Mouse (Mus musculus): ENCODE measurements at regions not wholly inside any gene's neighbourhood (a gene's known extent, or its start where the extent isn't known, plus 50 kb on each side); places are given as distances from the start of the nearest gene placed in this dataset.
"Not testable (repeated sequence)": the region's sequence is repeated elsewhere in the genome, so short reads cannot be mapped to it uniquely, and the experiment has no call there.

DNA sequence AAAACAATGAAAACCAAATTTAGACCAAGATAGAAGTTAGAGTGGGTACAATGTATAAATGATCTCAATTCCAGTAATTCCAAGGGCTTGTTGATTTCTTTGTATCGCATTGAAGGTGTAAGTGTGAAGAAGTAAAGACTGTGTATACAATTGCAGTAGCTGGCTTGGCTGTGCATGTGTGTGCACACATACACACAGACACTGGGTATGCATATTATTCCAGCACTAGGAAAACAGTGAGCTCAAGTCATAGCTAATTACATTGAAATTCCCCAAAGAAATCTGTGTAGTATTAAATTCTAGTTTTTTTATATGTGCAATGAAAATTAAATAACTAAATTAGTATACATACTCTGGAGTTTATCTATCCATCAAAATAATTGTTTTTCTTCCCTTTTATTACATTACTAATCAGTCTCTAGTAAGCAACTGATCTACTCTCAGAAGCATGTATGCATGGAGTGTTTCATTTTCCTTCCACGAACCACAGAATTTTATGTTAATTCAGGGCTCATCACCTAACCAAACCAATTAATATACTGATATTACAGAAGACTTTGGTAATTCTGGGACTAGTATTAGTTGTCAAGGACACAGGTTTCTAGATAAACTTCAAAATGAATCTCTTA lies 56.5 kb downstream of the Gm8797 start:
- DNase-seq (ENCODE audit: low read depth, low spot score): no peak

DNA sequence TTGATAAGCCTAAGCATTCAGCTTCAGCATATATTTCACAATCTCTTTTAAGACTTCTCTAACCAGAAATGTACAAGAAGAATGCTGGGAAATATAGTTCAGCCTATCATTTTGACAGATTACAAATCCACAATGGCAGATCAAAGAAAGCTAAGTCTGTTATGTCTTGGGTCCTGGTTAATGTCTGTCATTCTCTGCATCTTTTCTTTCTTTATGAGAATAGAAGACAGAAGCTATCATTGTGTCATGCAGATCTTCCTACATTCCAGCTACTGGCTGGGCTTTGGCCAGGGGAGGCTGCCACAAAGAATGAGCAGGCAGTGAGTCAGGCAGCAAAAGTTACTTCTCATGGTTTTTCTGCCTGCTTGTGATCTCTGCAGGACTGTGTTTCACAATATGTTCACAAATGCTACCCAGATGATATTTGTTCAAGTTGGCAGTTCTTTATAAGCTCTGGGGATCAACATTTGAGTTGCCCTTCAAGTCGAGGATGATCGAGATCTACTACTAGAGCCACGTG lies 60.5 kb downstream of the Gm8797 start:
- no peak for DNase-seq (ENCODE audit: low read depth, low spot score)

DNA sequence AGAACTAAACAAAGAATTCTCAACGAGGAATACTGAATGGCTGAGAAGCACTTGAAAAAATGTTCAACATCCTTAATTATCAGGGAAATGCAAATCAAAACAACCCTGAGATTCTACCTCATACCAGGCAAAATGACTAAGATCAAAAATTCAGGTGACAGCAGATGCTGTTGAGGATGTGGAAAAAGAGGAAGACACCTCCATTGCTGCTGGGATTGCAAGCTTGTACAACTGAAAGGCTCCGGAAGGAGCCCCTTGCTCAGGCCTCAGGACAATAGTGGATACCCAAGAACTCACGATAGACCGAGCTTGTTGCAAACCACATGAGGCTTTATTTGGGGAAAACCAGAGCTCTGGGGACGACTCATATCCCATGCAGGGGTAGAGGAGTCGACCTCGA lies 69.6 kb downstream of the Gm8797 start:
- not testable (repeated sequence) for DNase-seq (ENCODE audit: low read depth, low spot score)

DNA sequence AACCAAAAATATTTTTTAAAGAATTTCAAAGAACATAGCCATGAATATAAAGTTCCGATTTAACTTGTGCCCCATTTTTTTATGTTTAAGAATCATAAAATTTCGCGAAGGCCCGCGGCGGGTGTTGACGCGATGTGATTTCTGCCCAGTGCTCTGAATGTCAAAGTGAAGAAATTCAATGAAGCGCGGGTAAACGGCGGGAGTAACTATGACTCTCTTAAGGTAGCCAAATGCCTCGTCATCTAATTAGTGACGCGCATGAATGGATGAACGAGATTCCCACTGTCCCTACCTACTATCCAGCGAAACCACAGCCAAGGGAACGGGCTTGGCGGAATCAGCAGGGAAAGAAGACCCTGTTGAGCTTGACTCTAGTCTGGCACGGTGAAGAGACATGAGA lies 109.6 kb downstream of the Gm8797 start:
- DNase-seq (ENCODE audit: low read depth, low spot score): not testable (repeated sequence)

DNA sequence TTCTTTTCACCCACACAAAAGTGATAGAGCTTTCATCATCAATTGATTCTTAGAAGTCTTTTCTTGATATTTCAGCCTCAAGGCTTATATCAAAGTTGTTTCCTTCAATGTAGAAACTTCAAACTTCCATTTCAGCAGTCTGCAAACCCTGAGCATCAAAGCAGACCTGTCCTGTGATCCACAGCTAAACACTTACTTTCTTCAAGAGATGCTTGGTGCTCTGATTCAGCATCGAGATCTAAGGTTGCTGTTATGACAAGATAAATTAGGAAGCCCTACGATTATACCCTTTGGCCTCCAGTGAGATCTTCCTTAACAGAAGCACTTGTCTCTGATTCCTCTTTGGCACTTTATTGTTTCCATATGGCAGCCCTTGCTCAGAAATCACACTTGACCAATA lies 119.8 kb downstream of the Gm8797 start:
- no peak for DNase-seq (ENCODE audit: low read depth, low spot score)

DNA sequence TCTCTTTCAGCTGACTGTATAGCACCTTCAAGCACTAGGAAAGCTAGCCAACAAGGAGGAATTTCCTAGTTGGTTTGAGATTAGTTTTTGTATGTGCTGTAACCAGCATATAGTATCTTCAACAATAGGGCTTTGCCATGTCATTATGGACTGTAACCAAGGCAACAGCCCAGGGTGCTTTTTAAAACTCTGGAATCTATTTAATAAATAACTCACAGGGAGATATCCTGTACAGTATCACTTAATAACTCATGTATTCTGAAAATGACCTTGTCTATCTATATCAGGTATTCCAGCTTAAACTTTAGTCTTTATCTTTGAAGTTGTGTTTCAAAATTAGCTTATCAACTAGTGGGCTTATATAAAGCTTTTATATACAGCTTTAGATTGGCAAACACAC lies 128.5 kb downstream of the Gm8797 start:
- DNase-seq (ENCODE audit: low read depth, low spot score): no peak

DNA sequence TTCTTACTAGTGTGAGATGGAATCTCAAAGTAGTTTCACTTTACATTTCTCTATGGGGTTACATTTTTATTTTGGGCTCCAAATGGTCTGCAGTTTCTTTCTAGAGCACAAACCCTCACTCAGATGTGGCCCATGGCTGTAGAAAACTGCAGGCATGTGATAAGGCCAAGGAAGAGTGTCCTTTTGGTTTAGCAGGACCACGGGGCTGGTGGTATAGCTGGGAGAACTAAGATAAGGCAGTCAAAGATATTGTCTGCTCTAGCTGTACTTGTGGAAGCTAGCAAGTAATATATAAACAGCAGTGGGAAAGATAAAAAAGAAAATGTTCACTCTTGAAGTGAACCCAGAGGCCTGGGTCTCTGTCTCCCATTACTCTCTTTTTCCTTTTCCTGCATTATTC lies 166.9 kb downstream of the Gm8797 start:
- DNase-seq (ENCODE audit: low read depth, low spot score): no peak

DNA sequence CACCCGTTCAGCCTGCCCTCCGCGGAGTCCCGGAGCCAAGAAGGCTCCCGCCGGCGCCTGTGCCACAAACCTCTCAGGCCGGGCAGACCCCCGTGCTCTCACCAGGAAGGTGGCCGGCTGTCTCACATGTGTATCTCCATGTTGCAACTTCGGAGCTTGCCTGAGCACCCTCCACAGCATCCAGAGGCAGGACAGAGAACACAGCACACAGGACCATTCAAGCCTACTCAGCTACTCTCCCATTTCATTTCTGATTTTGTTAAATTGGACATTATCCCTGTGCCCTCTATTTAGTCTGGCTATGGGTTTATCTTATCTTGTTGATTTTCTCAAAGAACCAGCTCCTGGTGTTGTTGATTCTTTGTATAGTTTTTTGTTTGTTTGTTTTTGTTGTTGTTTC lies 199.6 kb downstream of the Gm8797 start:
- DNase-seq (ENCODE audit: low read depth, low spot score): not testable (repeated sequence)

DNA sequence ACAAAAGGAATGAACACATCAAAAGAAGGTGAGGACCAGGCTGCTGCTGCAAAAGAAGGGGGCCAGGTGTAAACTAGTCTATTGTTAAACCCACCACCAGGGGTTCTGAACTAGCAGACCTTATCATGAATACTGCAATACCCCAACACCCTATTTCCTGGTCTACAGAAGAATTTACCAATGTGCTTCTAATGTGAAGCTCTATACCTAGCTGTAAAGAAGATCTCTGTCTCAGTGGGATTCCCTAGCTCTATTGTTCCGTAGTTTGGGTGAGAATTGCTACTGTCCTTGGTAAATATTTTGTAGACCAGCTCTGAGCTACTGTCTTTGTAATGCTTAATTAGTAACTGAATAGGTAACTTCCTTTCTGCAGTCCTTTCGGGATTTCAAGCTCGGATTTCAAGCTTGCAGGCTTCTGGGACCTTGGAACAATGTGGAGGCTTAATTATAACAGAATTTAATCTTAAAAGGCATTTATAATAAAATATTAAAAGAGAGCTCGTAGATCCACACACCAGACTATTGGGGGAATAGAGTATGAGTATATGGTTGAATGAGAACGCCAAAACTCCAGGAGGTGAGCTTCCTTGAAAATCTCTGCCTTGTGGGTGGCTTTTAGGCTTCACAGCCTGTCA lies 238.5 kb downstream of the Gm8797 start:
- not testable (repeated sequence) for DNase-seq (ENCODE audit: low read depth, low spot score)

DNA sequence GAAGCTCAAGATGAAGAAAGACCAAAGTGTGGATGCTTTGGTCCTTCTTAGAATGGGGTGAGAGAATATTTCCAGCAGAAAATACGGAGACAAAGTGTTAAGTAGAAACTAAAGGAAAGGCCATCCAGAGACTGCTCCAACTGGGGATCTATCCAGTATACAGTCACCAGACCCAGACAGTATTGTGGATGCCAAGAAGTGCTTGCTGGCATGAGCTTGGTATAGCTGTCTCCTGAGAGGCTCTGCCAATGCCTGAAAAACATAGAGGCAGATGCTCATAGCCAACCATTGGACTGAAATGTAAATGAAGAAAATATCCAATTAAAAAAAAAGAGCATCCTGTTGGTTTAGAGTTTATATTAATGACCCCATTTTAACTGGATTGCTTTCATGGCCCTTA lies 253.8 kb downstream of the Gm8797 start:
- no peak for DNase-seq (ENCODE audit: low read depth, low spot score)

DNA sequence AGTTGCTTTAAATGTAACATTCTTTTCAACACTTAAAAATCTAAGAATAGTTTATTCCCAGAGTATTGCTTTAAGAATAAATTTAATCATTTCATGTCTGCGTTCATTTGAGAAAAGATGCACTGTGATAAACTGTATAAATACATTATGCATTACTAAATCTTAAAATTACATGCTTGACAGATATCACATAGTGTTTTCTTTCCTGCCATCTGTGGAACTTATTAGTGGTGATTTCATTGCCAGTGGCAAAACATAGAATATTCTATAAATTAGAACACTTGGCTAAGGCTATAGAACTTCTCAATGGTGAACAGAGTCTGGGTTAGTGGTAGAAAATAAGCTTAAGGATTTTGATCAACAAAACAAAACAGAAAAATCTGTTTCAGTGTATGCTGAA lies 268.1 kb downstream of the Gm8797 start:
- DNase-seq (ENCODE audit: low read depth, low spot score): no peak

DNA sequence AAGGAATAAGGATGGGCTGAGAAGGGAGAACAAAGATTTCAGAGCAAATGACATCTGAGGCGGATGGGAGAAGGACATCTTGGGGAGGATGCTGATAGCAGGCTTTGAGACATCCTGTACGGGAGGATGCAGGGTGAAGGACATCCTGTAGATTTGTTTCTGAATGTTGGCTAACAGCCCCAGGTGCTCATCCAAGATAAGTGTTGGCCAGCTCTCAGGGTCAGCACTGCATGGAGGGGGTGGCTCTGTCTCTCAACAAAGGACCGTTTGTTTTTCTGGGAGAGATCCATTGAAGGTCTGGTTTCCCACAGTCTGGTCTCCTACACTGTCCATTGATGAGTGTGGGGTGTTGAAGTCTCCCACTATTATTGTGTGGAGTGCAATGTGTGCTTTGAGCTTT lies 290.7 kb downstream of the Gm8797 start:
- not testable (repeated sequence) for DNase-seq (ENCODE audit: low read depth, low spot score)

DNA sequence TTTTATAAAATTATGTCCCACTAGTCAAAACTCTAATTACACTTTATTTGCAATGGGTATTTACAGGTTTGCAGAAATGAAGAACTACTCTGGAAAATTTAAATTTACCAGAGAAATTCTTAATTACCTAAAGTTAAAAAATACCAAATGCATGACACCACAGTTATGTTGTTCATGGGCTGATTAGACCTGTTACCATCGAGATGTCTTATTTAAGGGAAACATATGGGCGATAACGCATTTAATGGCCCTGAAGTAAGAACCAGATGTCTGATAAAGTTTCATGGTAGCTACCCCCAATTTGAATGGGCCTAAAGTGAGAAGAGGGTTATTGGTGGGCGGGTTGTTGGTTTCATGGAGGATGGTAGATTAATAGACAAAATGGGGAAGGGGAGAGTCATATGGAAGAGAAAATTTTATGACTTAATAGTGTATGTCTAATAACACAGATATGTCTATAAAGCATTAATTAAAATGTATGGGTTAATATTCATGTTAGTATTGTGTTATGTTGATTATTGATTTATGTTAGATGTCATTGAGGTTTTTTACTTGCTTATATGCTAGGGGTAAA lies 299.0 kb downstream of the Gm8797 start:
- DNase-seq (ENCODE audit: low read depth, low spot score): no peak

DNA sequence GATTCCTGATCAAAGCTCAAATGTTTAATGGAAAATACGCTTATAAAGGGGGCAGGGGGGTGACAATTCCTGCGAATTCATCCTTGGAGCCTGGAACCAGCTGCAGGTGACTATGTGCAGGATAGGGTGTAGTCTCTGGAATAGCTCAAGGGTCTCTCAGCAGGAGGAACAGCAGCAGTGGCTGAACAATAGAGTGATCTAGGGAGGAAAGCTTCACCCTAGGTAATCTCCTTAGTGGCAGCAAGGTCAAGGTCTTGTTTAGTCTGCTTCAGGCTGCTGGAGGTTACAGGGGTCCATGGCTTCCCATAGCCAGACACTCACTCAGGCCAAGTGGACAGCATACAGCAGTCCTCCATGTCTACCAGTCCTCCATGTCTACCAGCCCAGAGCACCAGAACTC lies 301.3 kb downstream of the Gm8797 start:
- no peak for DNase-seq (ENCODE audit: low read depth, low spot score)

DNA sequence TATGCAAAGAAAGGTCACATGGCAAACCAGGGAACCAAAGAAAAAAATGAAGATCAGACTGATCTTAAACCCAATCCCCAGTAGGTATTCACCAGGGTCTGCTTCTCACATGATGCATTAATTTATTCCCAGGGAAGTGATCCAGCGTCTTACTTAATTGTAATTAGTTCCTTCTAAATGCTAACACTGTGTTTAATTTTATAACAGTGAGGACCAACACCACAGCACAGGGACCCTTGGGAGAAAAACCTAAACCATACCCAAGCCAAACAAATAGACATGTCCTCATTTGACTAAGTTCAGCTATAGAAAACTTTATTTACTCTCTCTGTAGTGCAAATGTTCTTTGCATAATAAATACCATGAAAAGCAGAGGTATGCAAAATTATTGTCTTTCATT lies 333.2 kb downstream of the Gm8797 start:
- no peak for DNase-seq (ENCODE audit: low read depth, low spot score)

DNA sequence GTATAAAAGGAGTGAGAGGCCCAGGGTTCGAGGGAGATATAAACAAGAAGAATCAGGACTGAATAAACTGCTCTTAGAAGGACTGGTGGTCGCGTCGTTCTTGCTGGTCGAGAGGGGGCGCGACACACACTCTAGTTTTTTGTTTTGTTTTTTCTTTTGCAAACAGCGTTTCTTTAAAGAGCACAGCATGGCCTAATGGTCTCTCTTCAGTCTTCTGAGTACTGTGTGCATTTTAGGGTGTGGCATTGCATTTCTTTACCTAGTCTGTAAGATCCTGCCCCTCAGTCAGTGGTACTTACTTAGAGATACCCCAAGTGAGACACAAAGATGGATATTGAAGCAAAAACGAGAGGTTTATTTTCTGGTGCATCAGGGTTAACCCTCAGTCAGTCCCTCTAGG lies 336.7 kb downstream of the Gm8797 start:
- DNase-seq (ENCODE audit: low read depth, low spot score): no peak

DNA sequence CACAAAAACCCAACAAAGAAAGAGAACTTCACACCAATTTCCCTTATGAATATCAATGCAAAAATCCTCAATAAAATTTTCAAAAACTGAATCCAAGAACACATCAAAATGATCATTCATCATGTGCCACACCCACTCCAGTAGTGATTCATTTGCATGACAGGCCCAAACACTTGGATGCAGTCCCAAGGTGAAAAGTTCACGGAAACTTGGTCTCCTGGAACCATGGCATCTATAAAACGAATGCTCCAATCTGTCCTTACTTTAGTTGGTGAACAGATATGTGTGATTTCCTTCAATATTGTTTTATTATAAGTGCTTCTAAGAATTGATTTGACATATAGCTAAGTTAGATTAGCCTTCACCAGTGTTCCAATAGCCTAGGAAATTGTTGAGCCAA lies 343.3 kb downstream of the Gm8797 start:
- DNase-seq (ENCODE audit: low read depth, low spot score): no peak

DNA sequence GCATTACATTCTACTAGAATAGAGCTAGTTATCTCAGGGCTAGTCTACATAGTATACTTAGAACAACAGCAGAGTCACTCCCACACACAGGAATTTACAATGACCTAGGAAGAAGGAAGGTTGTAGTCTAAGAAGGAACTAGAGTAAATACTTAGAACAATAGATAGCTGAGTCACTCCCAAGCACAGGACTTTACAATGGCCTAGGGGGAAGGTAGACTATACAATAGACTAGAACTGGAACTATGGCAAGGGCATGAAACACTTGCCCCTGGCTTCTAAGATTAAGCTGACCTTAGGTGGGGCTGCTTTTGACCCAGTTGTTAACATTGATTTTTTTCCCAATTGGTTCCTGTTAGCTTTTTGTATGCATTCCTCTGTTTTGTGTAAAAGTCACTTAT lies 343.8 kb downstream of the Gm8797 start:
- DNase-seq (ENCODE audit: low read depth, low spot score): not testable (repeated sequence)

DNA sequence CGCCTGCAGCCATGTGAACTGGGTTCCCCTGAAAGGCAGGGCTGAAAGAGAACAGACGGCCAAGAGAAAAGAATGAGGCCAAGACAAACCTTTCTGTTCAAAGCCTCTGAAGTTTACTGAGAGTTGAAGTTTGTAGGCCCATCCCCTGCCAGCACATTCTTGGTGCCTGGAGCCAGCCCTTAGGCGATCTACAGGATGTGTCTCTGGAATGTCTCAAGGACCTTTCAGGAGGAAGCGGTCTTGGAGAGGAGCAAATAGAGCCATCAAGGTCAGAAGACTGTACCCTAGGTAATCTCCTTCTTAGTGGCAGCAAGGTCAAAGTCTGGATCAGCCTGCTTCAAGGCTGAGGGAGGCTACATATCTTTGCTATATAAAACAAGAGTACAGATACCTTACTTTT lies 350.3 kb downstream of the Gm8797 start:
- no peak for DNase-seq (ENCODE audit: low read depth, low spot score)

DNA sequence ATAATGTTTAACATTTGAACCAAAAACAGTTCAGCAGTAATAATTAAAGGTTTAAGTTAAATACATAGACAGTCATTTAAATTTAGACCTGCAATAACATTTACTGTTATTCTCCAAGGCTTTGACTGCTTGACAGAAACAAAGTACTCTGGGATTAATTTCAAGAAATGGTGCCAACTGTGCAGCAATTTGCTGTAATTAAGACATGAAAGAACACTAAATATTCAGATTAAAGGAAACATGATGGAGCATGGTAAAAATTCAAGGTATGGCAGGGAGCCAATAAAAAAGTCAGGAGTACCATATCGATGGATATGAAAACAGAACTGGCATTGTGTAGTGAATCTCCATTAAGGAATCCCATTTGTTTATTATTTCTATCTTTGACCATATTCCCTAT lies 352.3 kb downstream of the Gm8797 start:
- DNase-seq (ENCODE audit: low read depth, low spot score): no peak

DNA sequence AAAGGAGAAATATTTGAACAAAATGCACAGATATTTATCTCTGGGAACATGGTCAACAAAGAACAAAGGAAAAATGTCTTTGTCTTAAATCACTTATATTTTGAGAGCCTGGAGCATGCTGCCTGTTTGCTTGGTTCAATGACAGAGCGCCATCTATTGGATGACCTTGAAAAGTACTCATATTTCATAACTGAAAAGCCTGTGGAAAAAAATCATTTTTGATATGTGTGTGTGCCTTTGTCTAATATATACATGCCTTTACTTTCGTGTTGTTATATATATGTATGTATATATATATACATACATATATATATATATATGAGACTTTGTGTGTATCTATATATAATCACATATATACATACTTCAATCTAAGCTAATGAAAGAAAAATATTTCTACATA lies 356.1 kb downstream of the Gm8797 start:
- peak; percentile 43 for DNase-seq (ENCODE audit: low read depth, low spot score)

DNA sequence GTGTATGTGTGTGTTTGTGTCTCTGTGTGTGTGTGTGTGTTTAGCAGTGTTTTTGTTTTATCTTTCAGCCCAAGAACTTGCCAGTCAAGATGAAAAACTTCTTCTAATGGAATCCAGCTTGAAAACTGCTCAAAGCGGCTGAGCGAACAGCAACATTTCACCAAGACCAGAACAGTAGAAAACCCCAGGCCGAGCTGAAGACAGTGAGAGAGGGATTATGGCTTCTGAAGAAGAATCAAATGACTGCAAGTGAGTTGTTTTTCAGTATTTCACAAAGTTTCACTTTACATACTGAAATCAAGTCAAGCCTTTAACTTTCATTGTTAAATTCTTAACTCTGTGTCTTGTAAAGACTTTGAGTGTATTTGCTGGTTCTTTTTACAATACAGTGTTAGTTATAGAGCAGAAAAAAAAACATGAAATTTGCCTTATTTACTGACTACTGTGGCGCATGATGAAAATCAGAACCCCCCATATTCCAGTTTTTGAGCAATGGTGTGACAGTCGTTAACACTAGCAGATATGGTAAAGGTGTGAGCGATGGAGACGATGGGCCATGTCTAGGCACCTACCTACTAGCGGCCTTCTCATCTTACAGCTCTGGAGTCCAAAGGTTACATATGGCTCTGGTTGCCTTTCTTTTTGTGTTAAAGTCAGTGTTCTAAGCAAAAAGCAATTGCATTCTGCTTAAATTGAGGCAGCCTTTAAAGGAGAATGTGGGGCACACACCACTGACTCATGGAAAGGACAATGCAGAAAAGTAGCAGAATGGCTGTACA lies 357.0 kb downstream of the Gm8797 start:
- DNase-seq (ENCODE audit: low read depth, low spot score): no peak
